8 mouse cellular contexts compared by ENCODE assay signal in genomic region chr15:83526424-83527091, GRCm38 (mm10). TPM values are rescaled to one million over a fixed set of nuclear protein-coding genes. Genes with fewer than 3 reads are reported as not detected.
DNase-seq lines count a peak whose midpoint lies in the region; ATAC-seq and TF ChIP-seq lines count a peak whose summit lies in the region.

Gene Bik, plus strand, starts transcription at chr15:83526862.

- intact Hi-C loops in gastrocnemius, postnatal 14 days (cut with DNase I; ENCODE audit: low total_unique reads) = no loop called here

- H3K79me2 ChIP-seq in MEL (ENCODE audit: control insufficient read depth, insufficient read depth, low read length, poor library complexity) = peaks cover 1% of the 10 kb centered on the region; the same call in 1 of the 2 replicates

- H3K4me3 ChIP-seq in MEL (ENCODE audit: control insufficient read depth in 1 of 2, insufficient read depth in 1 of 2, low read depth in 2 of 2, low read length in 2 of 2) = peak within 1 kb of the TSS; percentile 68 to 94
- peak within 1 kb of the TSS; percentile 84 for H3K4me3 ChIP-seq in brown adipose tissue, adult 24 weeks (ENCODE audit: insufficient read depth, low read depth, low read length)
- peak within 1 kb of the TSS; percentile 45 for H3K4me3 ChIP-seq in hindbrain, postnatal 0 days (ENCODE audit: low read length)
- H3K4me3 ChIP-seq in liver, embryonic 13.5 days (replicated peaks) = peak within 1 kb of the TSS; percentile 60

- peaks cover 4 to 12% of the 10 kb centered on the region in 2 experiments; a peak in 3 of 4 replicates for H3K27me3 ChIP-seq in MEL (ENCODE audit: control insufficient read depth in 1 of 2, insufficient read depth in 2 of 2, low read length in 2 of 2)
- 0 out of 2 replicates have a peak, but pooled peaks cover 26% of the 10 kb centered on the region for H3K27me3 ChIP-seq in hindbrain, postnatal 0 days (ENCODE audit: insufficient read depth, low read length)
- peaks cover 87% of the 10 kb centered on the region for H3K27me3 ChIP-seq in liver, embryonic 13.5 days

- no peaks in the 10 kb centered on the region for H3K36me3 ChIP-seq in MEL (ENCODE audit: control insufficient read depth in 1 of 2, insufficient read depth in 2 of 2, low read length in 2 of 2)
- H3K36me3 ChIP-seq in hindbrain, postnatal 0 days (ENCODE audit: insufficient read depth, low read length) = no peaks in the 10 kb centered on the region
- no peaks in the 10 kb centered on the region for H3K36me3 ChIP-seq in liver, embryonic 13.5 days

- peak within 1 kb of the TSS; percentile 85 for H3K4me2 ChIP-seq in hindbrain, postnatal 0 days (ENCODE audit: low read depth, low read length)
- peak within 1 kb of the TSS; percentile 85 for H3K4me2 ChIP-seq in liver, embryonic 13.5 days

- H3K9me3 ChIP-seq in MEL (replicated peaks; ENCODE audit: insufficient read depth, low read length) = no peaks in the 10 kb centered on the region
- no peaks in the 10 kb centered on the region for H3K9me3 ChIP-seq in hindbrain, postnatal 0 days (ENCODE audit: low read length)
- no peaks in the 10 kb centered on the region for H3K9me3 ChIP-seq in liver, embryonic 13.5 days (replicated peaks)

- TF ChIP-seq EP300 in MEL (IDR thresholded peaks at IDR 0.05; ENCODE audit: low read depth in 1 of 2, low read length in 2 of 2) = no peak

- peak; percentile 49 to 58; a peak in 2 of 4 replicates for TF ChIP-seq POLR2A in MEL (IDR thresholded peaks at IDR 0.05; ENCODE audit: control insufficient read depth in 1 of 2, insufficient read depth in 1 of 2, low read depth in 1 of 2, low read length in 2 of 2, poor library complexity in 1 of 2)

- peak; percentile 82 for DNase-seq in MEL (ENCODE audit: low read depth, low spot score)
- peak; percentile 53 for DNase-seq in gastrocnemius, postnatal 14 days
- DNase-seq in hindbrain, postnatal 0 days (ENCODE audit: low spot score) = peak; percentile 34
- peak; percentile 41 for DNase-seq in liver, embryonic 13.5 days
- DNase-seq in naive thymus-derived CD4-positive, alpha-beta T cell, adult 2 months (ENCODE audit: low read depth) = peak; percentile 70
- peak; percentile 39 to 55 for DNase-seq in thymus, postnatal 10 days (ENCODE audit: low spot score in 2 of 2)
- no peak for DNase-seq in cerebellum, adult 9-10 months

- H3K27ac ChIP-seq in MEL (ENCODE audit: control insufficient read depth, low read depth, low read length) = no peak within 1 kb of the TSS
- peak within 1 kb of the TSS; percentile 59 for H3K27ac ChIP-seq in brown adipose tissue, adult 24 weeks (replicated peaks; ENCODE audit: low read depth, low read length)
- H3K27ac ChIP-seq in hindbrain, postnatal 0 days = no peak within 1 kb of the TSS
- H3K27ac ChIP-seq in liver, embryonic 13.5 days = no peak within 1 kb of the TSS

- TF ChIP-seq RAD21 in MEL (IDR thresholded peaks at IDR 0.05; ENCODE audit: low read depth, low read length) = no peak

- ATAC-seq in hindbrain, postnatal 0 days = peak; percentile 60; the same call in 1 of the 2 replicates
- ATAC-seq in liver, embryonic 13.5 days (ENCODE audit: low read depth) = peak; percentile 65

- H3K9ac ChIP-seq in MEL (ENCODE audit: control insufficient read depth, low read depth, low read length, poor library complexity, severe bottlenecking) = peak within 1 kb of the TSS; percentile 75
- peak within 1 kb of the TSS; percentile 33; the same call in 1 of the 2 replicates for H3K9ac ChIP-seq in hindbrain, postnatal 0 days (replicated peaks; ENCODE audit: low read length)
- peak within 1 kb of the TSS; percentile 61 for H3K9ac ChIP-seq in liver, embryonic 13.5 days

- TF ChIP-seq CTCF in MEL (IDR thresholded peaks at IDR 0.05 in 2 of 3, conservative IDR thresholded peaks at IDR 0.05 in 1 of 3; ENCODE audit: control insufficient read depth in 1 of 3, insufficient read depth in 1 of 3, low read depth in 2 of 3, low read length in 3 of 3, poor library complexity in 1 of 3, severe bottlenecking in 1 of 3) = 0 out of 6 replicates have a peak, but pooled peaks of 1 of the 3 experiments have one; percentile 5
- TF ChIP-seq CTCF in hindbrain, postnatal 0 days (IDR thresholded peaks at IDR 0.05; ENCODE audit: low read depth) = no peak

- peaks cover 0 to 4% of the 10 kb centered on the region in 2 experiments; a peak in 1 of 4 replicates for H3K4me1 ChIP-seq in MEL (ENCODE audit: control insufficient read depth in 1 of 2, insufficient read depth in 2 of 2, low read length in 2 of 2)
- H3K4me1 ChIP-seq in brown adipose tissue, adult 24 weeks (ENCODE audit: control insufficient read depth, insufficient read depth, insufficient read length, low read length) = peaks cover 14% of the 10 kb centered on the region
- peaks cover 9% of the 10 kb centered on the region; the same call in 1 of the 2 replicates for H3K4me1 ChIP-seq in hindbrain, postnatal 0 days (ENCODE audit: insufficient read depth, low read length)
- peaks cover 42% of the 10 kb centered on the region for H3K4me1 ChIP-seq in liver, embryonic 13.5 days (replicated peaks)

- WGBS in hindbrain, postnatal 0 days = 1% methylated on average over 45 of the region's 45 CpGs
- 1% methylated on average over 45 of the region's 45 CpGs for WGBS in liver, embryonic 13.5 days (ENCODE audit: insufficient replicate concordance)

TF ChIP-seq in MEL, 35 proteins besides CTCF, POLR2A, EP300 and RAD21:
- TF ChIP-seq BHLHE40 (IDR thresholded peaks at IDR 0.05; ENCODE audit: borderline replicate concordance, low read depth, low read length) (no peak), POLR2AphosphoS5 (IDR thresholded peaks at IDR 0.05; ENCODE audit: borderline replicate concordance, low read depth, low read length) (no peak), GATA1 (IDR thresholded peaks at IDR 0.05; ENCODE audit: low read depth, low read length) (no peak), MYC (IDR thresholded peaks at IDR 0.05; ENCODE audit: low read depth, low read length) (no peak), RCOR1 (IDR thresholded peaks at IDR 0.05; ENCODE audit: low read depth, low read length) (no peak), MAZ (IDR thresholded peaks at IDR 0.05; ENCODE audit: low read depth, low read length) (peak; percentile 26; the same call in 1 of the 2 replicates), ZC3H11A (IDR thresholded peaks at IDR 0.05; ENCODE audit: low read depth, low read length) (no peak), USF1 (IDR thresholded peaks at IDR 0.05; ENCODE audit: low read depth, low read length) (no peak), ELF1 (IDR thresholded peaks at IDR 0.05; ENCODE audit: low read depth, low read length) (no peak), USF2 (IDR thresholded peaks at IDR 0.05; ENCODE audit: borderline replicate concordance in 1 of 2, insufficient read depth in 1 of 2, low read depth in 1 of 2, low read length in 2 of 2) (no peak), TCF12 (IDR thresholded peaks at IDR 0.05; ENCODE audit: low read depth, low read length) (no peak), ETS1 (IDR thresholded peaks at IDR 0.05; ENCODE audit: low read depth, low read length) (no peak), E2F4 (IDR thresholded peaks at IDR 0.05; ENCODE audit: borderline replicate concordance, low read depth, low read length) (no peak), MXI1 (IDR thresholded peaks at IDR 0.05; ENCODE audit: low read depth, low read length) (peak; percentile 65), NELFE (IDR thresholded peaks at IDR 0.05; ENCODE audit: low read depth, low read length) (peak; percentile 51), TAL1 (IDR thresholded peaks at IDR 0.05; ENCODE audit: low read length) (no peak), UBTF (IDR thresholded peaks at IDR 0.05; ENCODE audit: borderline replicate concordance, insufficient read depth, low read depth, low read length) (no peak), POLR2AphosphoS2 (IDR thresholded peaks at IDR 0.05; ENCODE audit: low read length) (no peak), CHD2 (IDR thresholded peaks at IDR 0.05; ENCODE audit: low read length) (no peak), NRF1 (IDR thresholded peaks at IDR 0.05; ENCODE audit: insufficient read depth, low read depth, low read length, poor library complexity, severe bottlenecking) (no peak), JUND (IDR thresholded peaks at IDR 0.05; ENCODE audit: low read depth, low read length) (no peak), HCFC1 (IDR thresholded peaks at IDR 0.05; ENCODE audit: low read depth, low read length) (peak; percentile 14; the same call in 1 of the 2 replicates), CHD1 (IDR thresholded peaks at IDR 0.05; ENCODE audit: low read depth, low read length) (no peak), MAX (IDR thresholded peaks at IDR 0.05; ENCODE audit: low read length) (0 out of 2 replicates have a peak, but pooled peaks have one; percentile 54), ZNF384 (IDR thresholded peaks at IDR 0.05; ENCODE audit: low read depth, low read length) (no peak), ZKSCAN1 (IDR thresholded peaks at IDR 0.05; ENCODE audit: low read depth, low read length) (no peak), SMC3 (IDR thresholded peaks at IDR 0.05; ENCODE audit: low read depth, low read length) (no peak), MYB (IDR thresholded peaks at IDR 0.05; ENCODE audit: low read depth, low read length) (no peak), KAT2A (conservative IDR thresholded peaks at IDR 0.05; ENCODE audit: low read depth, low read length) (no peak), ZMIZ1 (IDR thresholded peaks at IDR 0.05; ENCODE audit: low read depth, low read length) (no peak), MEF2A (IDR thresholded peaks at IDR 0.05; ENCODE audit: extremely low read depth, insufficient replicate concordance, low read depth, low read length, poor library complexity, severe bottlenecking) (no peak), TBP (IDR thresholded peaks at IDR 0.05; ENCODE audit: low read depth, low read length) (no peak), SIN3A (IDR thresholded peaks at IDR 0.05; ENCODE audit: low read length) (peak; percentile 30; the same call in 1 of the 2 replicates), MAFK (IDR thresholded peaks at IDR 0.05; ENCODE audit: borderline replicate concordance, low read depth, low read length) (no peak), GABPA (IDR thresholded peaks at IDR 0.05; ENCODE audit: low read depth, low read length) (no peak)

RNA-seq across cellular contexts. Expression of gene Bik, which starts in this region (rescaled TPM):
- 5.1 and 7.6 TPM in 2 replicates for total RNA-seq in MEL (2012; rRNA removed)
- polyA plus RNA-seq in MEL (2012; ENCODE audit: insufficient read depth in 1 of 2, insufficient read length in 2 of 2, low read depth in 1 of 2, low replicate concordance in 2 of 2, missing spikeins in 1 of 2) = 10 to 100 TPM in 1 of 2 experiments, not detected in 1; 10.2 TPM
- 4.1 TPM in 1 of 2 replicates, not detected in the other for polyA plus RNA-seq in brown adipose tissue, adult 24 weeks (2012; ENCODE audit: insufficient read depth, insufficient read length, missing spikeins)
- 1 to 10 TPM; 2.8 to 3.2 TPM for total RNA-seq in gastrocnemius, postnatal 14 days (2021)
- total RNA-seq in hindbrain, postnatal 0 days (2014; rRNA removed) = 0.16 and 0.97 TPM in 2 replicates
- 0.68 and 1.3 TPM in 2 replicates for polyA plus RNA-seq in hindbrain, postnatal 0 days (2015; fragmentation: Nextera tagmentation; extraction: Ambion mirVana)
- 1.1 and 1.5 TPM in 2 replicates for polyA plus RNA-seq in liver, embryonic 13.5 days (2015; fragmentation: Nextera tagmentation; extraction: Ambion mirVana)
